Mouse (Mus musculus) central nervous system, embryonic 11.5 days (tissue): ENCODE results near the gene Olfr1358. TPM values are rescaled to one million over a fixed set of nuclear protein-coding genes. Genes with fewer than 3 reads are reported as not detected.

ENCODE experiments used
- polyA plus RNA-seq: library from polyadenylated mRNA; depleted of rRNA; stranded (reverse); fragments of >200 nt; gene quantifications from 2 replicates; pipeline ENCODE4 v1.2.3, GENCODE M21; 2012; rRNA removed

The Olfr1358 gene
- polyA plus RNA-seq = 0.06 TPM in 1 of 2 replicates, not detected in the other

DNA sequence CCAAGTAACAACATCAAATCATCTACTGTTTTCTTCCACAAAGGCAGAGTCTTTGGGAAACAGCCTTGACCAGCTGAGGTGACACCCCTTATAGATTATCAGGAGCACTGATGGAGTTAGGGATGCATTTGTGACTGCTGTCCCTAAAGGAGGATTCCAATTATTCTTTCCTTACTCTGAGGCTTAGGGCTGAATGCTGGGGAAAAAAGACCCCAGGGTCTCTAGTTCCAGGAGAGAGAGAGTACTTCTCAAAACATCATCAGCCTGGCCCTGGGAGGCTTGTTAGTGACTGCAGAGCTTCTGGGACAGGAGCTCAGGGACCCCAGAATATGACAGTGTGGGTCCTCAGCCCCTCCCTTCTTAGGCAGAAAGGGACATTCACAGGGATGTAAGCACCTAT is at the start of gene Olfr1358:
Gene Olfr1358 (plus strand): TSS at position 301 of the 400 bp plus-strand sequence.

Other genes with a start within 250 kb of the Olfr1358 start
- gene Agpat3, start 164.9 kb upstream of the Olfr1358 start, polyA plus RNA-seq = 50.2 and 70.5 TPM in 2 replicates
- 383 and 611 TPM in 2 replicates for gene Rrp1, start 104.4 kb upstream of the Olfr1358 start, polyA plus RNA-seq
- gene Cstb, start 91.8 kb upstream of the Olfr1358 start, polyA plus RNA-seq = 65.4 and 83.7 TPM in 2 replicates
- gene Pdxk, start 52.5 kb upstream of the Olfr1358 start, polyA plus RNA-seq = 7.1 and 7.9 TPM in 2 replicates
- 23.4 and 36.0 TPM in 2 replicates for gene Ilvbl, start 56.9 kb downstream of the Olfr1358 start, polyA plus RNA-seq
- gene Syde1, start 74.5 kb downstream of the Olfr1358 start, polyA plus RNA-seq = 18.2 and 27.2 TPM in 2 replicates
- gene Olfr1357, start 100.6 kb downstream of the Olfr1358 start, polyA plus RNA-seq = not detected in 2 replicates
- 0.04 TPM in 1 of 2 replicates, not detected in the other for gene Casp14, start 200.9 kb downstream of the Olfr1358 start, polyA plus RNA-seq
- gene Ccdc105, start 235.6 kb downstream of the Olfr1358 start, polyA plus RNA-seq = 0.06 TPM in 1 of 2 replicates, not detected in the other